8 mouse cellular contexts compared by ENCODE assay signal in genomic region chr4:148154982-148155381, GRCm38 (mm10). TPM values are rescaled to one million over a fixed set of nuclear protein-coding genes. Genes with fewer than 3 reads are reported as not detected.
A peak's percentile ranks its signal among the peaks of the same experiment; 100 is the strongest.
DNase-seq lines count a peak whose midpoint lies in the region; ATAC-seq and TF ChIP-seq lines count a peak whose summit lies in the region.

No protein-coding gene starts in this region.

- no peak for TF ChIP-seq POLR2A in lung, adult 2 months (IDR thresholded peaks at IDR 0.05; ENCODE audit: borderline replicate concordance, extremely low read depth, low read depth, low read length)

- peaks cover 3% of the 10 kb centered on the region; the same call in 1 of the 2 replicates for H3K4me1 ChIP-seq in lung, adult 2 months (ENCODE audit: control insufficient read depth, insufficient read depth, low read length)

- TF ChIP-seq CTCF in gastrocnemius, adult 2 months (IDR thresholded peaks at IDR 0.05), result peak; percentile 66
- TF ChIP-seq CTCF in lung, adult 2 months (IDR thresholded peaks at IDR 0.05; ENCODE audit: insufficient read depth, low read length), result 0 out of 2 replicates have a peak, but pooled peaks have one; percentile 7

- H3K27ac ChIP-seq in gastrocnemius, adult 2 months, result no peak overlapping the region

- peak; percentile 17 for DNase-seq in gastrocnemius, adult 2 months
- no peak for DNase-seq in gastrocnemius, postnatal 14 days
- no peak for DNase-seq in lung, adult 2 months
- no peak for DNase-seq in lung, adult 18-20 months
- peak; percentile 76 for DNase-seq in R1 (ENCODE audit: low read depth, low spot score)
- peak; percentile 59 for DNase-seq in lung, postnatal 10 days
- DNase-seq in gastrocnemius, postnatal 4 days (ENCODE audit: low spot score in 2 of 2), result no peak

- intact Hi-C loops in gastrocnemius, adult 2 months (cut with DNase I), result no loop called here
- intact Hi-C loops in gastrocnemius, postnatal 14 days (cut with DNase I; ENCODE audit: low total_unique reads), result loop anchor here (5.0 kb wide), 1 partner anchor 38 kb away; no protein-coding TSS in a partner anchor

- no peak for ATAC-seq in granulocyte monocyte progenitor cell, adult 5-6 weeks (replicated peaks; ENCODE audit: poor library complexity, severe bottlenecking)

- 49% methylated on average over 3 of the region's 3 CpGs for WGBS in lung, adult 2 months

- H3K4me3 ChIP-seq in gastrocnemius, adult 2 months, result no peak overlapping the region
- no peak overlapping the region for H3K4me3 ChIP-seq in lung, adult 2 months (replicated peaks; ENCODE audit: extremely low read depth, low read depth, low read length)

RNA-seq across cellular contexts. Expression of gene Fbxo6, which starts 3.0 kb away (rescaled TPM):
- 10 to 100 TPM; 36.8 to 46.4 TPM for total RNA-seq in gastrocnemius, adult 2 months (2021)
- total RNA-seq in gastrocnemius, postnatal 14 days (2021), result 10 to 100 TPM; 22.9 to 29.1 TPM
- 64.5 and 84.4 TPM in 2 replicates for polyA plus RNA-seq in lung, adult 2 months (2012; rRNA removed)
- total RNA-seq in granulocyte monocyte progenitor cell, adult 5-6 weeks (2014; fragmentation: Nextera tagmentation), result 19.1 and 33.4 TPM in 2 replicates
- 5.6 and 13.8 TPM in 2 replicates for total RNA-seq in granulocyte monocyte progenitor cell, adult 5-6 weeks (2017)
- total RNA-seq in gastrocnemius, postnatal 4 days (2021), result 10 to 100 TPM; 19.2 to 21.4 TPM

RNA-seq across cellular contexts. Expression of gene Fbxo44, which starts 5.3 kb away (rescaled TPM):
- 1 to 10 TPM; 7.5 to 9.7 TPM for total RNA-seq in gastrocnemius, adult 2 months (2021)
- 1 to 10 TPM; 1.4 to 3.3 TPM for total RNA-seq in gastrocnemius, postnatal 14 days (2021)
- polyA plus RNA-seq in lung, adult 2 months (2012; rRNA removed), result 13.3 and 21.5 TPM in 2 replicates
- 2.0 and 2.8 TPM in 2 replicates for total RNA-seq in granulocyte monocyte progenitor cell, adult 5-6 weeks (2014; fragmentation: Nextera tagmentation)
- total RNA-seq in granulocyte monocyte progenitor cell, adult 5-6 weeks (2017), result 0.26 and 2.1 TPM in 2 replicates
- 1 to 10 TPM in 1 of 2 experiments, under 1 TPM in 1; 0.91 to 1.3 TPM for total RNA-seq in gastrocnemius, postnatal 4 days (2021)

RNA-seq across cellular contexts. Expression of gene Fbxo2, which starts 5.4 kb away (rescaled TPM):
- total RNA-seq in gastrocnemius, adult 2 months (2021), result under 1 TPM in 1 of 2 experiments, not detected in 1; 0.43 TPM
- not detected for total RNA-seq in gastrocnemius, postnatal 14 days (2021)
- 1.9 and 2.6 TPM in 2 replicates for polyA plus RNA-seq in lung, adult 2 months (2012; rRNA removed)
- total RNA-seq in granulocyte monocyte progenitor cell, adult 5-6 weeks (2014; fragmentation: Nextera tagmentation), result not detected in 2 replicates
- not detected in 2 replicates for total RNA-seq in granulocyte monocyte progenitor cell, adult 5-6 weeks (2017)
- total RNA-seq in gastrocnemius, postnatal 4 days (2021), result not detected

RNA-seq across cellular contexts. Expression of gene Draxin, which starts 24.5 kb away (rescaled TPM):
- under 1 TPM in 1 of 2 experiments, not detected in 1; 0.03 TPM for total RNA-seq in gastrocnemius, adult 2 months (2021)
- under 1 TPM; 0.10 to 0.13 TPM for total RNA-seq in gastrocnemius, postnatal 14 days (2021)
- polyA plus RNA-seq in lung, adult 2 months (2012; rRNA removed), result 0.15 and 0.59 TPM in 2 replicates
- total RNA-seq in granulocyte monocyte progenitor cell, adult 5-6 weeks (2014; fragmentation: Nextera tagmentation), result not detected in 2 replicates
- 0.05 TPM in 1 of 2 replicates, not detected in the other for total RNA-seq in granulocyte monocyte progenitor cell, adult 5-6 weeks (2017)
- total RNA-seq in gastrocnemius, postnatal 4 days (2021), result under 1 TPM; 0.39 to 0.44 TPM

RNA-seq across cellular contexts. Expression of gene Mad2l2, which starts 24.8 kb away (rescaled TPM):
- total RNA-seq in gastrocnemius, adult 2 months (2021), result 10 to 100 TPM; 10.3 to 18.0 TPM
- 10 to 100 TPM; 11.5 to 12.9 TPM for total RNA-seq in gastrocnemius, postnatal 14 days (2021)
- polyA plus RNA-seq in lung, adult 2 months (2012; rRNA removed), result 26.9 and 30.8 TPM in 2 replicates
- total RNA-seq in granulocyte monocyte progenitor cell, adult 5-6 weeks (2014; fragmentation: Nextera tagmentation), result 27.7 and 36.6 TPM in 2 replicates
- total RNA-seq in granulocyte monocyte progenitor cell, adult 5-6 weeks (2017), result 4.3 and 10.0 TPM in 2 replicates
- 10 to 100 TPM; 19.0 to 20.4 TPM for total RNA-seq in gastrocnemius, postnatal 4 days (2021)

Comparison
In these comparisons a context has a peak if more than half of its experiments do, and no peak if none do; other contexts are left out.
1. DNase-seq: peak in gastrocnemius, adult 2 months (single experiment), R1 (single experiment) and lung, postnatal 10 days (single experiment); none in gastrocnemius, postnatal 14 days (single experiment), lung, adult 2 months (single experiment), lung, adult 18-20 months (0 of 2) and gastrocnemius, postnatal 4 days (0 of 2).